Mouse (Mus musculus) limb, embryonic 11.5 days (tissue): ENCODE data around the gene Pex14. TPM values are rescaled to one million over a fixed set of nuclear protein-coding genes. Genes with fewer than 3 reads are reported as not detected.
A peak's percentile ranks its signal among the peaks of the same experiment; 100 is the strongest.

Experiments used
- ATAC-seq: fragments of 200-750 bp; cut with Nextera tagmentation; 2 replicates; pipeline ENCODE4 v1.8.0; 2017; ENCODE audit warnings: low read depth; ENCODE audit not compliant: insufficient number of reproducible peaks, low FRiP score, low TSS enrichment
- DNase-seq: peaks from one replicate; pipeline ENCODE4 v3.0.0-alpha.2; 2015; ENCODE audit warnings: low spot score
- H3K27ac ChIP-seq: fragments of 300-500 bp; sonication (generic); replicated peaks from 2 replicates; pipeline ENCODE4 v1.5.1; 2014; ENCODE audit warnings: low read depth, mild to moderate bottlenecking, low read length
- H3K27me3 ChIP-seq: fragments of 300-500 bp; sonication (generic); 2 replicates; pipeline ENCODE4 v1.6.1; 2014; ENCODE audit warnings: mild to moderate bottlenecking, low read length, mixed read lengths; ENCODE audit not compliant: control insufficient read depth, insufficient read depth
- H3K36me3 ChIP-seq: fragments of 300-500 bp; sonication (generic); 2 replicates; pipeline ENCODE4 v1.6.1; 2014; ENCODE audit warnings: mild to moderate bottlenecking, low read length, moderate library complexity, mixed read lengths; ENCODE audit not compliant: control insufficient read depth, insufficient read depth
- H3K4me1 ChIP-seq: fragments of 300-500 bp; sonication (generic); 2 replicates; pipeline ENCODE4 v1.6.1; 2014; ENCODE audit warnings: low read length, mixed read lengths; ENCODE audit not compliant: control insufficient read depth, insufficient read depth
- H3K4me2 ChIP-seq: fragments of 300-500 bp; sonication (generic); 2 replicates; pipeline ENCODE4 v1.6.1; 2014; ENCODE audit warnings: low read depth, mild to moderate bottlenecking, moderate library complexity; ENCODE audit not compliant: severe bottlenecking
- H3K4me3 ChIP-seq: fragments of 300-500 bp; sonication (generic); 2 replicates; pipeline ENCODE4 v1.5.1; 2014; ENCODE audit warnings: low read depth, low read length
- H3K9ac ChIP-seq: fragments of 300-500 bp; sonication (generic); 2 replicates; pipeline ENCODE4 v1.6.1; 2014; ENCODE audit warnings: mild to moderate bottlenecking, low read length
- H3K9me3 ChIP-seq: fragments of 300-500 bp; sonication (generic); 2 replicates; pipeline ENCODE4 v1.6.1; 2016; ENCODE audit warnings: low read length; ENCODE audit not compliant: control insufficient read depth
- WGBS: fragments of 180-500 bp; shearing (Covaris S2); extraction: QIAGEN DNeasy Blood & Tissue Kit; methylation state at CpG from one replicate; pipeline ENCODE4 v1.1.7; 2014; 5-methylcytosine and 5-hydroxymethylcytosine counted together
- polyA plus RNA-seq: library from polyadenylated mRNA; unstranded; fragments of >200 nt; fragmentation: Nextera tagmentation; extraction: Ambion mirVana; gene quantifications from 2 replicates; pipeline ENCODE4 v1.2.1, GENCODE M21; 2014

Gene Pex14
- polyA plus RNA-seq, 1 experiment from 2014 or later: 41.1 TPM

GRCm38 (mm10) chr4:149075073-149075472, 24.6 kb downstream of the Pex14 start:
- no peaks in the 10 kb centered on the region for H3K27me3 ChIP-seq
- H3K4me2 ChIP-seq: no peak overlapping the region
- WGBS: 96% methylated on average over 13 of the region's 13 CpGs
- no peaks in the 10 kb centered on the region for H3K4me1 ChIP-seq
- no peak overlapping the region for H3K9ac ChIP-seq
- ATAC-seq: no peak
- no peak overlapping the region for H3K27ac ChIP-seq
- H3K36me3 ChIP-seq: peaks cover 2% of the 10 kb centered on the region; the same call in 1 of the 2 replicates
- no peak for DNase-seq
- no peak overlapping the region for H3K4me3 ChIP-seq
- H3K9me3 ChIP-seq: no peaks in the 10 kb centered on the region

- Histone ChIP-seq H3K4me2 (no peak overlapping the region), H3K27ac (no peak overlapping the region), H3K9ac (0 out of 2 replicates have a peak overlapping the region, but pooled peaks have one; percentile 7), H3K9me3 (no peaks in the 10 kb centered on the region), H3K27me3 (no peaks in the 10 kb centered on the region), H3K4me1 (peaks cover 5% of the 10 kb centered on the region; the same call in 1 of the 2 replicates), H3K4me3 (no peak overlapping the region), H3K36me3 (no peaks in the 10 kb centered on the region; the same call in 1 of the 2 replicates)
- DNase-seq: no peak
- no peak for ATAC-seq
- WGBS: 81% methylated on average over 22 of the region's 22 CpGs
Measured at GRCm38 (mm10) chr4:149066672-149067551, 32.8 kb downstream of the Pex14 start.

GRCm38 (mm10) chr4:149064061-149064854, 35.4 kb downstream of the Pex14 start:
- peaks cover 8% of the 10 kb centered on the region for H3K4me1 ChIP-seq
- ATAC-seq: no peak
- 86% methylated on average over 23 of the region's 23 CpGs for WGBS

DNA sequence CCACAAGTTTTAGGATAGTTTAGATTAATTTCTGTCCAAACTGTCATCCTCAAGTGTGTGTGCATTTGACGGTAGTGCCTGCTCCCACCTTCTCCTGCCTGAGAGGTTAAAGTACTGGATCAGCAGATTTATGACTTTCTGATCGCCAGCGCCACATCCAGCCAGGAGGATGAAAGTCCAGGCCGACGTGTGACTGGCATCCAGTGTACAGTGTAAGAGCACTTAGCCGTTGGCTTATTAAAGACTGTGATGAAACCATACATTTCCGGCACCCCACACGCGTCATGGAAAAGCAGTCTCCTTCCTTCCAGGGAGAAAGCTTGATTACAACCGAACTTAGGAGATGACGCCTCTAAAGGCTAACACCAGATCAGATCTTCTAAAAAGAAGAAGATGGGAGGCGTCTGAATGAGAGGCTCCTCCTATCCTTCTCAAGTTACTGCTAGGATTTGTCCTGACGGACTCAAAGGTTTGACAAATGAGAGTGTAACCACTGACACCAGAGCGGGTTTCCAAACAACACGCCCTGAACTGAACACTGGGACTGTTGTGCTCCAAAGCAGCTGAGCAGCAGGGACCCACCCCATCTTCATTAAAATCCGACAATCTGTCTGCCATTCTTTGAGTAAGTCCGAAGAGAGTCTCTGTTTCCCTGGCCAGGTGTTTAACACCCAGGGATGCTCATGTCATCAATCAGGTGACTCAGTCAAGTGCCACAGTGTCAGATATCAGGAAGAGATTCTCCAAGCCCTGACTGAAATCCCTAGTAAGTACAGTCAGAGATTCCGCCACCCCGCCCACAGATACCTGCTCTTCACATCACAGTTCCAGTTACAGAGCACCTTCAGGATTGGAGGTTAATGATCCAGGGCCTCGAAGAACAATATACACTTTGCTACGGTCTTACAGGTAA, 37.0 kb downstream of the Pex14 start:
- Histone ChIP-seq H3K36me3 (no peaks in the 10 kb centered on the region; the same call in 1 of the 2 replicates), H3K4me1 (peaks cover 18% of the 10 kb centered on the region), H3K4me3 (no peak overlapping the region), H3K9me3 (no peaks in the 10 kb centered on the region), H3K27ac (no peak overlapping the region), H3K9ac (no peak overlapping the region), H3K27me3 (no peaks in the 10 kb centered on the region), H3K4me2 (no peak overlapping the region)
- no peak for ATAC-seq
- 36% methylated on average over 21 of the region's 21 CpGs for WGBS
- no peak for DNase-seq

More at GRCm38 (mm10) chr4:149064061-149064854, 35.4 kb downstream of the Pex14 start:
- no peak overlapping the region for H3K4me2 ChIP-seq
- no peaks in the 10 kb centered on the region for H3K27me3 ChIP-seq
- no peaks in the 10 kb centered on the region for H3K9me3 ChIP-seq
- H3K9ac ChIP-seq: no peak overlapping the region
- no peak for DNase-seq
- no peaks in the 10 kb centered on the region; the same call in 1 of the 2 replicates for H3K36me3 ChIP-seq
- H3K27ac ChIP-seq: no peak overlapping the region
- no peak overlapping the region for H3K4me3 ChIP-seq

GRCm38 (mm10) chr4:149061432-149061718, 38.3 kb downstream of the Pex14 start:
- H3K4me3 ChIP-seq: no peak overlapping the region
- H3K36me3 ChIP-seq: no peaks in the 10 kb centered on the region; the same call in 1 of the 2 replicates
- no peaks in the 10 kb centered on the region for H3K27me3 ChIP-seq
- ATAC-seq (no peak), DNase-seq (no peak)
- H3K9ac ChIP-seq: no peak overlapping the region
- peaks cover 28% of the 10 kb centered on the region for H3K4me1 ChIP-seq
- H3K4me2 ChIP-seq: no peak overlapping the region
- H3K9me3 ChIP-seq: no peaks in the 10 kb centered on the region
- H3K27ac ChIP-seq: no peak overlapping the region
- 73% methylated on average over 13 of the region's 13 CpGs for WGBS

DNA sequence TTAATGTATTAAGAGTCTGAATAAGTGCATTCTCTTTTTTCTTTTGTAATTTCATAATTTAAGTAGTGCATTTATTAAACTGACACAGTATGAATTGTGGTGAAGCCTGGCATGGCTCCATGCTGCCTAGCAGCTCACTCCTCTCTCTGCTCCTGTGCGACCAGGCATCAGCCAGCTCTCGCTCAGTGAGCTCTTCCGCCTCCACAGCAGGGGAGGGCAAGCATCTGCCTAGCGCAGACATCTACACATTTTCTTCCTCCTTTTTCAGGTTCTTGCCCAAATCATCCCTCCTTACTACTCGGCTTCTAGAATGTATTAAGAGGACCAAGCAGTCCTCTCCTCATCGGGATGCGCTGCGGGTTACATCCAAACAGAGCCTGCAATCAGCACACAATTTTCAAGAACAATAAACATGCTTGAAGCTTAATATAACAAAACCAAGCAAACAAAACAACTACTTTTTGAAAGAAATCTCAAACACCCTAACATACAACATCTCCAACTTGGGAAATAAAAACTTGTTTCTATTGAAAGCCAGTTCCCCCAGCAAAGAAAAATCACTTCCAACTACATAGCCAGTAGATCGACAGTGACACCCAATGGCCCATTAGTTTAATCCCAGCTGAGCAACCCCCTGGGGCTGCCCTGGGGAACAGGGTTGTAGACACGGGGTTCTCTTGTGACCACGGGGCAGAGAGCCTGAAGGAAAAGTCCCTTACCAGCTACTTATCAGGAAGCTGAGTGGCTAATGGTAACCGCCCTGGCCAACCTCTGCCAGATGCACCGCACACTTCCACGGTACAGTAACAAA, 38.9 kb downstream of the Pex14 start:
- Histone ChIP-seq H3K27ac (no peak overlapping the region), H3K27me3 (no peaks in the 10 kb centered on the region), H3K36me3 (no peaks in the 10 kb centered on the region; the same call in 1 of the 2 replicates), H3K4me3 (no peak overlapping the region), H3K4me2 (no peak overlapping the region), H3K9ac (no peak overlapping the region), H3K9me3 (no peaks in the 10 kb centered on the region), H3K4me1 (peaks cover 30% of the 10 kb centered on the region)
- DNase-seq (no peak), ATAC-seq (no peak)
- 57% methylated on average over 14 of the region's 14 CpGs for WGBS

DNA sequence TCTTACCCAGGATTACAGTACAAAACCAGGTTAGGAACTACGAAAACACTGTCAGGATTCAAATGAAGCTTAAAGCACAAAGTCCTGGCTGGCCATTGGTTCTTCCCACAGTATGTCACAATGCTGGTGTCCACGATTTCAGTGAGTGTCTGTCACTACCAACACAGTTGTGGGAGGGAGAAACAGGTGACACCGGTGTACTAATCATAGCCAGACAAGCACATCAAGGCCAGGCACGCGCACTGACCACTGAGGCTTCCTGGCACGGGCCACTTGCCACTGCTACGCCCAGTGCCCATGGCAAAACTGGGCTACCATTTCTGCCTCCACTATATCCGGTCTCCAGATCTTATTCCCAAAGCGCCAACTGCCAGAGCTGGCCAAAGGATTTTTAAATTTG, 40.0 kb downstream of the Pex14 start:
- 89% methylated on average over 9 of the region's 9 CpGs for WGBS
- Histone ChIP-seq H3K27me3 (no peaks in the 10 kb centered on the region), H3K4me3 (no peak overlapping the region), H3K4me1 (peaks cover 30% of the 10 kb centered on the region), H3K36me3 (no peaks in the 10 kb centered on the region; the same call in 1 of the 2 replicates), H3K27ac (no peak overlapping the region), H3K9ac (no peak overlapping the region), H3K4me2 (no peak overlapping the region), H3K9me3 (no peaks in the 10 kb centered on the region)
- ATAC-seq (no peak), DNase-seq (no peak)
